Mouse (Mus musculus): Measurements from ENCODE around the gene Sucnr1.

The Sucnr1 gene

DNA sequence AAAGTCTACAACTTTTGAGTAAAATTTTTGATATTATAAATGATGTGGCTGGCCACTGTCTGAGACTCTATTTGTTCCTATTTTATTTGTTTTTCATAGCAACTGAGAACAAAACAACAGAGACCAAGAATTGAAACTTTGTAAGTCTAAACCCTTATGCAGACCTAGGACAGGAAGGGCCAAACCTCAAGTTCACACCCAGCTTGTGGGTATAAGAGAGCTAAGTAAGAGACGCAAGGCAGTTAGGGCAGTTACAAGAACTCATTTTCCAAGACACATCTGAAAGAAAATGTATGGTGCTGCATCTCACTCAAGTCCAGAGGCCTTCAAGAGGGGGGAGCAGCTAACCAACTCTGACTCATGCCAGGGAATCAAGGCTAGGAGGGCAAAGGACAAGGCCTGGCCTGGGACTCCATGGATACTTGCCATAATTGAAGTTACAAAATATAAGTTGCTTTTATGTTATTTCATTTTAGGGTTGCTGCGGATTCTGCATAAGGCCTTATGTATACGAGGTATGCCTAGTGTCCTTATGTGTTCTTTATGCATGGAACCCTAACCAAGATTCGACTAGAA, 29.6 kb downstream of the Sucnr1 start:
- in situ Hi-C loops (cut with MboI, MseI): loop anchor here (25.0 kb wide), 1 partner anchor 1024 kb away; no protein-coding TSS in a partner anchor

DNA sequence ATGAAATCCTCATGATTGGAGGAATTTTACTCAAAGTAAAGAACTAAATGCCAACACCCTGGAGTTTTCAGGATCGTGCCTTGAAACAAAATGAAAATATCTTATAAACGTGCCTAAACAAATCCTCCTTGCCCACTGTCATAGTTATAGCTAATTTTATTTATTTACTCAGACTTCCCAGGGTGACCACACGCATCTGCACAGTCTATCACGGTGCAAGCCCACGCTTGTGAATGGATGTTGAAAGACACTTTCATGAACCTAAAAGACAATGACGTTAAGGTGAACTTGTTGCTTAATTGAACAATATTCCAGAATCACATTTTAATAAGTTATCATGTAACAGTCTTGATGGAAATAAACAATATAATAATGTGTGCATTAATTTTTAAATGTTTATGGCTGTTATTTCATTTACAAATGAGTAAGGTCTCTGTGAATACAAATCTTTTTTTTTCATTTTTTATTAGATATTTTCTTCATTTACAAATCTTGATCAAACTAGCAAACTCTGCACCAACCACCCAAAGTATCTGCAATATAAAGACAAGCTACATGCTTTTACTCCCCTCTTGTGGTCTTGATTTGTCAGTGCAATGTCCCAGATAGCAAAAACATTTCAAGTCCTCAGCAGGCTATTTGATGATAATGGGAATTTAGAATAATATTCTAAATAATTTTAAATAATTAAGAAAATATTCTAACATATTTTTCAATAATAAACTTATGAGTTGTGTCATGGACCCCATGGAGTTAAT, 30.4 kb downstream of the Sucnr1 start:
- in situ Hi-C loops (cut with MboI, MseI): loop anchor here (25.0 kb wide), 1 partner anchor 1025 kb away; no protein-coding TSS in a partner anchor

DNA sequence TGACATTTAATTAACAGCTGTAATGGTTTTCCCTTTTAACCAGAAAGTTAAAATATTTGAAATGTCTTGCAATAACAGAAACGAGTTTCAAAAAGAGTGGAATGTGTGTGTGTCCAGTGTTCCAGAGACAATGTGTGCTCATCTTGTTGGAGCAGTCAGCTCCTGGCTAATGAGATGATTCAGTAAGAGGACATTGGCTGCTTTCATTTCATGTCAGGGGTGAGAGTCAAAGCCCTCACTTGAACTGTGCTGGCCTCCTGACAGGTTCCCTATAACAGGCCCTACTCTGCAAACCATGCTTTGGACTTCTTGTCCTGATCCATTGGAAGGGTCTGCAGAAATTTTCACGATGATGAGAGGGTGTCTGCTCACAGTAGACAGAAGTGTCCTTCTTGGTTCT, 32.9 kb downstream of the Sucnr1 start:
- in situ Hi-C loops (cut with MboI, MseI): loop anchor here (25.0 kb wide), 1 partner anchor 1027 kb away; no protein-coding TSS in a partner anchor

DNA sequence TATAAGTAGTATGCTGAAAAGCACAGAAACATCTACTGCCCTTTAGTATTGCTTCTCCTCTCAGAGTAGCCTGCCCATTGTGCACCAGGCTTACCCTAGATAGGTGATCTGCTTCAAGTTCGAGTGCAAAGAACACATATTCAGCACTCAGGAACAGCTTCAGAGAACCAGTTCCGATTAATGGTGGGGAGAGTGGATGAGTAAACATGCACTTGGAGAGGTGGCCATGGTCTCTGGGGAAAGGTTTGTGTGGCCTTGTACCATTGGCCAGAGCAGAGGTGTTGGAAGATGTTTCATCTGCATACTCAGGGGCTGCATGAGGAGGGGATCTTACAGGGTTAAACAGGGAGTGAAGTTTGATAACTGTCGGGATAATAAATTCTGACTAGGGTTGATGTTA, 39.8 kb downstream of the Sucnr1 start:
- in situ Hi-C loops (cut with MboI, MseI): loop anchor here (10.0 to 25.0 kb wide), 2 partner anchors 493 to 1034 kb away; no protein-coding TSS in a partner anchor

DNA sequence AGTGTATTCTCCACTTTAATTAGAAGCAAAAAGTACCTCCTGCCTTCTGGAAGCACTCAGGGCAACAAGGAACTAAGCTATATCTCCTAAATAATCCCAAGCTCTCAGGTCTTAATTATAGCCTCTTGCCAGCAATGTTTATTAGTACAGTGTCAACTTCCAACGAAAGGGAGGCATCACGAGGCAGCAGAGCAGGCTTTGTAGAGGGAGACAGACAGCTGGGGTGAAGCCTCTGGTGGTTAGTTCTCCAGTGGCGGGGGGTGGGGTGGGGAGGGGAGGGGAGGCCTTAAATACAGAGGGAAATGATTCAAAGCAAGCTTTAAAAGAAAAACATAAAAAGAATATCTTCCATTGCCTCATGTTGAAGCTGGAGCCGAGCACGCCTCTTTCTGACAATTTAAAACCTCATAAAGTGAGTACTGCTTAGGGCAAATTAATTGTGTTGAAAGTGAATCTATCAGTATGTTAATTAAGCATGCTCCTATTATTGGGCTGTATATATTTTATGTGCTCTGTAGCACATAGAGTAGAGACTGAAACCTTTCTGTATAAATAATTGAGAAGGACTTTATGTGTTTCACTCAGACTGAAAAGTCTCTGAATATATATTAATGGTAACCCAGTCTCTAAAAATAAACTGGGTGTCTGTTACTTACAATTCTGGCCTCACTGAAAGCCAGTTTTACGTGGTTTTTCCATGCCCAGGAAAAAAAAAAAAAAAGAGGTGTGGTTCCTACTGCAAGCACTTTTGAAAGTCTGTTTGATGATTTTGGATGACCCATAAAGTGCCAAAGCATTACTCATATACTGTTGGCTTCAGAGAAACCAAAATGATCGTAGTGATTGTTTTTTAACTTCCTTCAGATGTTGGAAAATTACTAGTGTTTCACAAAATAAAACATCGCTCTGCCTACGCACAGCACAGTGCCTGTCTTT, 42.5 kb downstream of the Sucnr1 start:
- in situ Hi-C loops (cut with MboI, MseI): loop anchor here (10.0 to 25.0 kb wide), 2 partner anchors 491 to 1037 kb away; no protein-coding TSS in a partner anchor

DNA sequence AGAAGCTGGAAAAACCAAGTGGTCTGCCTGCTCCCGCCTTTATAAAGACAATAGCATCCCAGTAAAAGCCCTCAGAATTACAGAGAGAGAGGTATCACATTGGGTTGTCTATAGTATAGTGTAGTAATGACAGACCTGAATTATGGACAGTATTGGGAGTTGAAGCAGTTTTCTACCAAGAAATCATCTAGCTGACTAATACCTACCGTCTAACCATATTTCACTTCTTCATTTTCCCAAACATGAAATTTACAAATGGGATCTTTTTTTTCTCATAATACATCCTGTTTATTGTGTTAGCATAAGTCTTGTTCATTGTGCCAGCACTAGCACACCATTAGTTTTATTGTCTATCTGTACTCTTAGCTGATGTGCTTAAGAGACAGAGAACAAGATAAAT, 44.9 kb downstream of the Sucnr1 start:
- in situ Hi-C loops (cut with MboI, MseI): loop anchor here (10.0 kb wide), 1 partner anchor 488 kb away; no protein-coding TSS in a partner anchor

DNA sequence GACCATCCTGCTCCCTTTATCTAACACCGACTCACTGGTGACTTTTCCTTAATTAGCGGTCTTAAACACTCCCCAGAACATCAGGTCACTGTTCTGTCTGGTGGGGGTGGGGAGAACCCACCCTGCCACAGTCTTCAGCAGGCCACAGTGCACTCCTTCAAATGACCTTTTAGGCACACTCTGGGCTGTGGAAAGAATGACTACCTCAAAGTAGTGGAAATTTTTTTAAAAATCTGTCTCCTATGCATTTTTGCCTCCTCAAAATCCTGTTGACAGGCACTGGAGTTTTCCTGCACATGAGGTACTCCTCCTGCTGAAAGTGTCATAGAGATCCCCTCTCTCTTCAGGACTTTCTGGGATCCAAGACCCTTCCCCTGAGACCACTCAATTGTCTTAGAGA, 46.6 kb downstream of the Sucnr1 start:
- in situ Hi-C loops (cut with MboI, MseI): loop anchor here (10.0 kb wide), 1 partner anchor 487 kb away; no protein-coding TSS in a partner anchor

DNA sequence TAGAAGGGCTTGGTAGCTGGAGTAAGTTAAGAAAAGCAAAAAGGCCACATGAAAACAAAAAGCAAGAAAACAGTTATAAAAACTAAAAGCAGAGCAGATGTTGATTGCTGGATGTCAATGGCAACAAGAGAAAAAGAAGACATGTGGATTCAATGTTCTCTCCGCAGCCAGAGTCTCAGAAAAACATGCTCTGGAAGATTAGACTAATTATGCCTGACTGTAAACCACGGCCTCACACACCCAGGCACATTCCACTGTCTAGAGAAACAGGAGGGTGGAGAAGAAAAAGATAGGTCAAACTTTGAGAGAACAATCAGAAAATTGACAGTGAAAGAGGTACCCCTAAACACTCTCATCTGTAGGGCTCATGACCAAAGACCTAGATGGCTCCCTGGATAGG, 54.1 kb downstream of the Sucnr1 start:
- in situ Hi-C loops (cut with MboI, MseI): no loop called here
